Mouse (Mus musculus) CH12.LX (cell line): Measurements from ENCODE around the gene Gm36028. TPM values are rescaled to one million over a fixed set of nuclear protein-coding genes. Genes with fewer than 3 reads are reported as not detected.

Source experiments
- DNase-seq: peaks from one replicate; pipeline ENCODE4 v3.0.0-alpha.2; 2013; ENCODE audit errors: extremely low read depth
- H3K27ac ChIP-seq: 2 replicates; pipeline ENCODE4 v1.5.1; 2012; ENCODE audit warnings: low read depth, mild to moderate bottlenecking, control low read depth, moderate library complexity; ENCODE audit not compliant: insufficient read depth
- H3K27me3 ChIP-seq: replicated peaks from 2 replicates; pipeline ENCODE3; 2012; ENCODE audit warnings: inconsistent platforms
- H3K36me3 ChIP-seq, 2 experiments: replicated peaks in 1 of 2; 2 replicates each; pipeline versions ENCODE3 to v1.6.1; 2012; ENCODE audit warnings: inconsistent platforms in 1 of 2, low read length in 1 of 2, mild to moderate bottlenecking in 1 of 2, mixed read lengths in 1 of 2, moderate library complexity in 1 of 2; ENCODE audit not compliant: control insufficient read depth in 1 of 2, insufficient read depth in 1 of 2
- H3K4me1 ChIP-seq, 2 experiments: 2 replicates each; pipeline ENCODE4 v1.6.1; 2012; ENCODE audit warnings: inconsistent platforms in 1 of 2, moderate library complexity in 1 of 2; ENCODE audit not compliant: insufficient read depth in 2 of 2, control insufficient read depth in 1 of 2
- H3K4me2 ChIP-seq: 2 replicates; pipeline ENCODE4 v1.6.1; 2012; ENCODE audit warnings: low read depth, mild to moderate bottlenecking, control low read depth; ENCODE audit not compliant: poor library complexity, insufficient read depth, severe bottlenecking
- H3K4me3 ChIP-seq, 3 experiments: fragments of 150-350 bp in 1 of 3; sonication (generic) in 1 of 3; replicated peaks in 1 of 3; 2 replicates each; pipeline versions ENCODE3 to v1.5.1; 2011 to 2012; ENCODE audit warnings: low read depth in 2 of 3, low read length in 2 of 3, mild to moderate bottlenecking in 2 of 3, moderate library complexity in 2 of 3, control low read depth in 1 of 3, improper control_type of control experiment in 1 of 3, inconsistent platforms in 1 of 3, mixed read lengths in 1 of 3; ENCODE audit not compliant: poor library complexity in 1 of 3
- H3K79me2 ChIP-seq: replicated peaks from 2 replicates; pipeline ENCODE4 v1.6.1; 2012; ENCODE audit warnings: mild to moderate bottlenecking, moderate library complexity; ENCODE audit not compliant: control insufficient read depth, poor library complexity, insufficient read depth, severe bottlenecking; ENCODE audit errors: extremely low read depth
- H3K9ac ChIP-seq: 2 replicates; pipeline ENCODE4 v1.6.1; 2012; ENCODE audit warnings: low read depth, mild to moderate bottlenecking, control low read depth, moderate library complexity; ENCODE audit not compliant: insufficient read depth
- H3K9me3 ChIP-seq: replicated peaks from 2 replicates; pipeline ENCODE3; 2012; ENCODE audit warnings: low read length, inconsistent platforms, mixed read lengths
- CHD1 ChIP-seq: IDR thresholded peaks from 2 replicates; pipeline ENCODE4 v1.6.1; 2012; ENCODE audit warnings: low read depth, low read length, improper control_type of control experiment, inconsistent platforms
- CHD2 ChIP-seq: IDR thresholded peaks from 2 replicates; pipeline ENCODE4 v1.6.1; 2011; ENCODE audit warnings: low read length, improper control_type of control experiment
- E2F4 ChIP-seq: IDR thresholded peaks from 2 replicates; pipeline ENCODE4 v1.6.1; 2011; ENCODE audit warnings: low read depth, low read length, improper control_type of control experiment; ENCODE audit not compliant: insufficient replicate concordance
- ELF1 ChIP-seq: IDR thresholded peaks from 2 replicates; pipeline ENCODE4 v1.6.1; 2014; ENCODE audit warnings: low read depth, mild to moderate bottlenecking, inconsistent platforms, low read length, improper control_type of control experiment
- EP300 ChIP-seq: IDR thresholded peaks from 2 replicates; pipeline ENCODE4 v1.6.1; 2011; ENCODE audit warnings: low read length, improper control_type of control experiment
- ETS1 ChIP-seq: conservative IDR thresholded peaks from 2 replicates; pipeline ENCODE4 v1.6.1; 2012; ENCODE audit warnings: low read depth, mild to moderate bottlenecking, inconsistent platforms, low read length, improper control_type of control experiment, moderate library complexity
- GABPA ChIP-seq: IDR thresholded peaks from 2 replicates; pipeline ENCODE4 v1.6.1; 2012; ENCODE audit warnings: low read depth, low read length, improper control_type of control experiment, inconsistent platforms; ENCODE audit not compliant: insufficient replicate concordance
- HCFC1 ChIP-seq: IDR thresholded peaks from 2 replicates; pipeline ENCODE4 v1.6.1; 2012; ENCODE audit warnings: low read depth, mild to moderate bottlenecking, inconsistent platforms, low read length, improper control_type of control experiment
- IRF4 ChIP-seq: IDR thresholded peaks from 2 replicates; pipeline ENCODE4 v1.6.1; 2014; ENCODE audit warnings: low read depth, mild to moderate bottlenecking, inconsistent platforms, low read length, improper control_type of control experiment
- JUND ChIP-seq: conservative IDR thresholded peaks from 2 replicates; pipeline ENCODE4 v1.6.1; 2011; ENCODE audit warnings: low read depth, low read length, improper control_type of control experiment
- MYC ChIP-seq: IDR thresholded peaks from 2 replicates; pipeline ENCODE4 v1.6.1; 2011; ENCODE audit warnings: low read depth, mild to moderate bottlenecking, improper control_type of control experiment, low read length
- PAX5 ChIP-seq: IDR thresholded peaks from 2 replicates; pipeline ENCODE4 v1.6.1; 2012; ENCODE audit warnings: low read length, inconsistent platforms, mixed read lengths
- POLR2A ChIP-seq: IDR thresholded peaks from 2 replicates; pipeline ENCODE4 v1.6.1; 2011; ENCODE audit warnings: low read depth, mild to moderate bottlenecking, improper control_type of control experiment, low read length
- SMC3 ChIP-seq: IDR thresholded peaks from 2 replicates; pipeline ENCODE4 v1.6.1; 2011; ENCODE audit warnings: low read depth, low read length, improper control_type of control experiment
- UBTF ChIP-seq: IDR thresholded peaks from 2 replicates; pipeline ENCODE4 v1.6.1; 2012; ENCODE audit warnings: low read depth, mild to moderate bottlenecking, inconsistent platforms, low read length, improper control_type of control experiment, moderate library complexity
- USF1 ChIP-seq: IDR thresholded peaks from 2 replicates; pipeline ENCODE4 v1.6.1; 2014; ENCODE audit warnings: low read depth, mild to moderate bottlenecking, inconsistent platforms, low read length, improper control_type of control experiment
- ZKSCAN1 ChIP-seq: IDR thresholded peaks from 2 replicates; pipeline ENCODE4 v1.6.1; 2012; ENCODE audit warnings: low read depth, inconsistent platforms, low read length, improper control_type of control experiment, borderline replicate concordance
- ZMIZ1 ChIP-seq: IDR thresholded peaks from 2 replicates; pipeline ENCODE4 v1.6.1; 2012; ENCODE audit warnings: low read depth, mild to moderate bottlenecking, inconsistent platforms, low read length, improper control_type of control experiment
- ZNF384 ChIP-seq: IDR thresholded peaks from 2 replicates; pipeline ENCODE4 v1.6.1; 2012; ENCODE audit warnings: low read depth, low read length, improper control_type of control experiment, inconsistent platforms
- dilution Hi-C: fragments of 300-500 bp; cut with MboI; formaldehyde crosslinking; loops from 2 replicates; pipeline ENCODE4 v1.14.3; 2020; ENCODE audit warnings: low sequenced_read_pairs; ENCODE audit not compliant: extremely low pct_unique_long_range_greater_than_20kb, extremely low pct_ligation_motif_present
- in situ Hi-C: fragments of 300-500 bp; cut with MboI; formaldehyde crosslinking; loops from 3 replicates; pipeline ENCODE4 v1.14.3; 2019; ENCODE audit warnings: low sequenced_read_pairs, low pct_ligation_motif_present, low pct_unique_long_range_greater_than_20kb, mixed read lengths
- polyA plus RNA-seq: library from polyadenylated mRNA; unstranded; fragments of >175 nt; gene quantifications from 2 replicates; pipeline ENCODE4 v1.2.1, GENCODE M21; 2012; ENCODE audit warnings: low read depth; ENCODE audit not compliant: insufficient read length
- total RNA-seq, 2 experiments: library from RNA; depleted of rRNA; stranded (reverse); fragments of 300-350 nt in 1 of 2; fragments of >200 nt in 1 of 2; gene quantifications; 2 replicates each; pipeline ENCODE4 v1.2.3; 2012 to 2014

The Gm36028 gene
- total and polyA plus RNA-seq, 3 experiments = not detected

DNA sequence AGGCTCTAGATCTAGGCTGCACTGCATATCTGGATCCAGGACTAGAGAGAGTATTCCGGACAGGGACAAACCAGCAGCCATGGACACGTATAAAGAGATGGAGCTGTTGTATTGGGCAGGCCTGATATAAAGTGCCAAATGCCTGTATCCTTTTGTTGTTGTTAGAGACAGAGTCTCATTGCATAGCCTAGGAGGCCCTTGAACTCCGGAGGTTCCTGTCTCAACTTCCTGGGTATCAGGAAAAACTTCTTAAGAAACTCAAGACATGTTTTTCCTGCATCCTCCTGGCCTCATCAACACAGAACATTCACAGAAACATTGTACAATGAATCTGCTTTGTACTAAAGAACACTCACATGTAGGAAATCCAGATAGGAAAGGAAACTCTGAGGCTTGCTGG, 13.9 kb downstream of the Gm36028 start:
- no peaks in the 10 kb centered on the region for H3K36me3 ChIP-seq
- no peaks in the 10 kb centered on the region for H3K79me2 ChIP-seq
- dilution Hi-C loops = no loop called here
- H3K4me2 ChIP-seq = no peak overlapping the region
- no peak overlapping the region for H3K9ac ChIP-seq
- in situ Hi-C loops = loop anchor here (25.0 kb wide), 1 partner anchor 735 kb away; no protein-coding TSS in a partner anchor
- peaks cover 4% of the 10 kb centered on the region for H3K27me3 ChIP-seq
- no peak for DNase-seq
- no peaks in the 10 kb centered on the region for H3K9me3 ChIP-seq
- no peaks in the 10 kb centered on the region for H3K4me1 ChIP-seq
- TF ChIP-seq HCFC1 (no peak), ZKSCAN1 (no peak), GABPA (no peak), JUND (no peak), CHD2 (no peak), ZMIZ1 (no peak), ELF1 (no peak), PAX5 (no peak), IRF4 (no peak), CHD1 (no peak), ETS1 (no peak), ZNF384 (no peak), POLR2A (no peak)
- TF ChIP-seq, all 38 proteins: peak for 0
- H3K27ac ChIP-seq = no peak overlapping the region
- no peak overlapping the region for H3K4me3 ChIP-seq

DNA sequence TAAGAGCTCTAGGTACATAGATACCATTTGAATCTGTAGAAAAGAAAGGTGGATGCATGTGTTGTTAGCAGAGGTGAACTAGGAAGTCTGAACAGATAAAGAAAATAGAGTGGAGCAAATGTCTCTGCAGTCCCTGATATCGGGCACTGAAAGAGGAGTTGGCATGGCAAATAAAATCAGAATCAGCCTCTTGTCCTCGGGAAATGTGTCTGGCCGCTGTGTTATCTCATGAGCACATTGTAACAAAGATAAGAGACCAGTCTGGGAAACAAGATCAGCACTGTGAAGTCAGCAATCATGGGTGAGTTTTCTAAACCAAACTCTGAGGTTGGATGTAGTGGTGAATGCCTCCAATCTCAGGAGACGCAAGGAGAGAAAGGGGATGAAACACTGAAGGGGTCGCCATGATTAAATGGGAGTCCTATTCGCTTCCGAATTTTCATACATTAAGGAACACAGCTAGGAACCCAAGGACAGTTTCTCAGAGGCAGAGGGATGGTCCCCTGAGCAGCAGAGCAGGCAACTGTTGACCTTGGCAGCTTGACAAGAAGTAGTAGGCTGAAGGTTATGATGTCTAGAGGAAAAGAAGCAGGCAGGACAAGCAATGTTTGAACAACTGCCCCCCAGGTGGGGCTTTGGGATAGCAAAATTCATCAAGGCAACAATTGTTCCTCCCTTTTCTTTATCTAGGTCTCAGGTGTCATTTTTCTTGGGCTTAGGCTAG, 15.6 kb downstream of the Gm36028 start:
- dilution Hi-C loops (no loop called here), in situ Hi-C loops (loop anchor here (25.0 kb wide), 1 partner anchor 733 kb away; no protein-coding TSS in a partner anchor)
- Histone ChIP-seq H3K79me2 (no peaks in the 10 kb centered on the region), H3K9me3 (no peaks in the 10 kb centered on the region), H3K4me3 (no peak overlapping the region), H3K9ac (no peak overlapping the region), H3K36me3 (no peaks in the 10 kb centered on the region), H3K27me3 (peaks cover 4% of the 10 kb centered on the region), H3K4me1 (peaks cover 2 to 4% of the 10 kb centered on the region in 2 experiments; a peak in 1 of 4 replicates), H3K4me2 (no peak overlapping the region), H3K27ac (no peak overlapping the region)
- TF ChIP-seq UBTF (no peak), CHD1 (no peak), E2F4 (no peak), ZNF384 (no peak), EP300 (no peak), USF1 (no peak), ZMIZ1 (no peak), SMC3 (no peak), MYC (no peak)
- DNase-seq = no peak
